Mouse (Mus musculus) cerebellum, adult 2 months (tissue): Measurements from ENCODE around the gene Cfd. TPM values are rescaled to one million over a fixed set of nuclear protein-coding genes. Genes with fewer than 3 reads are reported as not detected.

Source experiments
- DNase-seq, 2 experiments: peaks; one replicate each; pipeline ENCODE4 v3.0.0; 2021
- H3K27ac ChIP-seq: fragments of 200-500 bp; 2 replicates; pipeline ENCODE4 v1.5.1; 2012; ENCODE audit warnings: low read length, control low read depth, inconsistent platforms; ENCODE audit not compliant: insufficient read depth
- H3K27me3 ChIP-seq: fragments of 200-500 bp; 2 replicates; pipeline ENCODE4 v1.6.1; 2012; ENCODE audit warnings: inconsistent platforms, mild to moderate bottlenecking, low read length, moderate library complexity; ENCODE audit not compliant: control insufficient read depth, insufficient read depth
- H3K4me1 ChIP-seq: fragments of 200-500 bp; 2 replicates; pipeline ENCODE4 v1.6.1; 2011; ENCODE audit warnings: low read length; ENCODE audit not compliant: control insufficient read depth, insufficient read depth
- H3K4me3 ChIP-seq: fragments of 200-500 bp; replicated peaks from 2 replicates; pipeline ENCODE3; 2011; ENCODE audit warnings: mild to moderate bottlenecking, low read depth, low read length, control low read depth; ENCODE audit not compliant: insufficient read depth
- CTCF ChIP-seq: fragments of 200-500 bp; IDR thresholded peaks from 2 replicates; pipeline ENCODE4 v1.5.1; 2011; ENCODE audit warnings: low read depth, mild to moderate bottlenecking, control low read depth, low read length, moderate library complexity, borderline replicate concordance; ENCODE audit not compliant: insufficient read depth
- POLR2A ChIP-seq: fragments of 200-500 bp; IDR thresholded peaks from 2 replicates; pipeline ENCODE4 v1.6.1; 2011; ENCODE audit warnings: low read length, control low read depth, borderline replicate concordance; ENCODE audit not compliant: insufficient read depth
- WGBS: fragments of 180-500 bp; shearing (Covaris S2); methylation state at CpG from one replicate; pipeline ENCODE4 v1.1.7; 2018; 5-methylcytosine and 5-hydroxymethylcytosine counted together
- polyA plus RNA-seq: library from polyadenylated mRNA; depleted of rRNA; stranded (reverse); fragments of >200 nt; gene quantifications from 2 replicates; pipeline ENCODE4 v1.2.3, GENCODE M21; 2012

Cfd gene
- polyA plus RNA-seq, 1 experiment, result 0.29 TPM

DNA sequence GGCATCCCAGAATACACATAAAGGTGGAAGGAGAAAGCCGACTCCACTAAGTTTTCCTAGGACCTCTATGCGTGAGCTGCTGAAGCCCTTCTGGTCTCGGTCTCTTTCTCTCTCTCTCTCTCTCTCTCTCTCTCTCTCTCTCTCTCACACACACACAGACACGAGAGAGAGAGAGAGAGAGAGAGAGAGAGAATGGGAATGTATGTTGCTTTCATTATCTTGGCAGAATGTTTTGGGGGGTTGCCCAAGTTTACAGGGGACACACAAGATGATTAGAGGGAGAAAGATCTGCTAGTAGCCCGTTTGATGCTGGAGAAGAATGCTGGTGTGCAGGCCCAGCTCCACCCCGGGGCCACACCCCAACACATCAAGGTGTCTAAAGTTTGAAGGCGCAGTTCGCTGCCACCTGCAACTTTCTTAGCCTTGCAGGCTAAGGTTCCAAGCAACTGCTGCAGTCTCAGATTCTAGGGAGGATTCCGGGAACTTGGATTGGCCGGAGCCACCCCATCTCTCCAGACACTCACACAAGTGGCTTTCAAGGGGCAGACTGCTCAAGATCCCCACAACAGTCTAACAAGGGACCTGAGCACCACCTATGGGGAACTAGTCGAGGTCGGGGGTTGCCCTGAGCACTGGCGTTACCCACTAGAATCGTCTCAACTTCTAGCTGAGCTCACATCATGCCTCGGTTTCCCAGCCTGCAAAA, 35.3 kb downstream of the Cfd start:
- peaks cover 23% of the 10 kb centered on the region for H3K4me1 ChIP-seq

DNA sequence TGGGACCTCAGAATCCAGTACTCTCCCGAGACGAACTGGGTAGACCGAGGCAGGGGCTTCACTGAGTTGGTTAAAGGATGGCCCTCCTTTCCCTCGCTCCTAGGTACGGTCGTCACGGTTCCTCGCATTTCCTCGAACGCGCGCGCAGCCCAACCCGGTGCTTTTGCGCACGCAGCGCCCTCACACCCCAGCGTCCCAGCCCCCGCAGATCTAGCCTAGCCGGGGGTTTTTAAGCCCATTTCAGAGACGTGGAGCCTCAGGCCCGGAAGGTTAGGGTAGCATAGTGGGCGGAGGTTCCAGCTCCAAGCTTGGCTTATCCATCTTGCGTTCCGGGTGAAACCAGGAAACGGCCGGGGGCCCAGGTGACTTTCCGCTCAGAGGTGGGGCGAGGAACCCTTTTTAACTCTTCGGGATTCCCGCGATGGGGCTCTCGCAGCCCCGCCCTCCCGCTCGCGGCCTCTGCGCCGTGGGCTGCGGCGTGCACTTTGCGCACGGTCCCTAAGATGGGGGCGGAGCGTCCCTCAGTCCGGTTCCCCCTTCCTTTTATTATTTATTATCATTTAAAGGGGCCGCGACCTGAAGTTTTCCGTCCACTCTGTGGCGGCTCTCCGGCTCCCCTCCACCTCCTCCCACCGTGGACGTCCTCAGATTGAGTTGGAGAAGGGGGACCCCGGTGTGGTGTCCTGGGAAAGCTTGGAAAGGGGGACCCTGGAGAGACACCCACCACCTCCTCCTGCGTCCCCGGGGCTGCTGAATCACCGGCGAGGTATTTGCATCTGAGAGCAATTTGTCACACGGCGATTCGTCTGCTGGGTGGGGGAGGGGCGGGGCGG, 36.1 kb downstream of the Cfd start, which contains the start of gene Arid3a:
Gene Arid3a, plus strand, starts transcription at position 553 of the 833 bp plus-strand sequence.
- WGBS, result under 1% methylated on average over 63 of the region's 63 CpGs
- no peak for TF ChIP-seq POLR2A
- no peak for TF ChIP-seq CTCF
- peak; percentile 90 to 92 for DNase-seq

More for the DNA sequence above, 35.3 kb downstream of the Cfd start:
- no peak for DNase-seq
- peak overlapping the region; percentile 67 for H3K4me3 ChIP-seq
- no peaks in the 10 kb centered on the region for H3K27me3 ChIP-seq
- no peak for TF ChIP-seq CTCF
- TF ChIP-seq POLR2A, result no peak
- peak overlapping the region; percentile 72 for H3K27ac ChIP-seq
- 7% methylated on average over 15 of the region's 15 CpGs for WGBS

DNA sequence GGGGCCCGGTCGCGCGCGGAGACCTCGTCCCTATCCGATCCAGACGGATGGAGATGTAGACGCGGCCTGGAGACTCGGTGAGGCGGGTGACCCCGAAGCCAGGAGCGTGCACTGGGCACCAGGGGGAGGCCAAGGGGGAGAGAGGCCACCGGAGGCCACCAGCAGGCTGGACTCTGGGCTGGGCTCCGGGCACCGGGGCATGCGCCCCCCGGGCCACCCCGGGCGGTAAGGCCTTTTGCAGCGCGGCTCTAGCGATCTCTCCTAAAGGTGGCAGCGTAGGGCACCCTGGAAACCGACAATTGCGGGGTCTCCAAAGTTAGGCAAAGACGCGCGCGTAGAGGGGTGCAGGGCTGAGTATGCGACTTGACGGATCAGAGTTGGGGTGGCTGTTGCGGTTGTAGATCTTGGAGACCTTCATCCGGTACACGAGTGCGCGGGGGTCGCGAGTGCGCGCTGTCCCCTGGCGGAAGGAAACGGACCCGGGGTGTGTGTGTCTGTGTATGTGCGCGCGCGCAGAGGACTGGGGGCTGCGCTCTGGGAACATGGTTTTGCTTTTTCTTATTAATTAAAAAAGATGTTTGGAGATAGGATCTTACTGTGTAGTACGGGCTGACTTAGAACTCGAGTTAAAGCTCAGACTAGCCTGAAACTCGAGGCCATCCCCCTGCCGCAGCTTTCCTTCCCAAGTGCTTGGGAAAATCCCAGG, 36.8 kb downstream of the Cfd start:
- Histone ChIP-seq H3K27me3 (no peaks in the 10 kb centered on the region), H3K27ac (peak overlapping the region; percentile 11), H3K4me1 (peaks cover 38% of the 10 kb centered on the region), H3K4me3 (peak overlapping the region; percentile 67)
- peak; percentile 63 to 73 for DNase-seq
- WGBS, result under 1% methylated on average over 54 of the region's 54 CpGs
- TF ChIP-seq POLR2A (no peak), CTCF (no peak)

More for the DNA sequence above, 36.1 kb downstream of the Cfd start, which contains the start of gene Arid3a:
- H3K4me1 ChIP-seq, result peaks cover 30% of the 10 kb centered on the region
- H3K27ac ChIP-seq, result peak within 1 kb of the TSS; percentile 74
- no peaks in the 10 kb centered on the region for H3K27me3 ChIP-seq
- H3K4me3 ChIP-seq, result peak within 1 kb of the TSS; percentile 67

DNA sequence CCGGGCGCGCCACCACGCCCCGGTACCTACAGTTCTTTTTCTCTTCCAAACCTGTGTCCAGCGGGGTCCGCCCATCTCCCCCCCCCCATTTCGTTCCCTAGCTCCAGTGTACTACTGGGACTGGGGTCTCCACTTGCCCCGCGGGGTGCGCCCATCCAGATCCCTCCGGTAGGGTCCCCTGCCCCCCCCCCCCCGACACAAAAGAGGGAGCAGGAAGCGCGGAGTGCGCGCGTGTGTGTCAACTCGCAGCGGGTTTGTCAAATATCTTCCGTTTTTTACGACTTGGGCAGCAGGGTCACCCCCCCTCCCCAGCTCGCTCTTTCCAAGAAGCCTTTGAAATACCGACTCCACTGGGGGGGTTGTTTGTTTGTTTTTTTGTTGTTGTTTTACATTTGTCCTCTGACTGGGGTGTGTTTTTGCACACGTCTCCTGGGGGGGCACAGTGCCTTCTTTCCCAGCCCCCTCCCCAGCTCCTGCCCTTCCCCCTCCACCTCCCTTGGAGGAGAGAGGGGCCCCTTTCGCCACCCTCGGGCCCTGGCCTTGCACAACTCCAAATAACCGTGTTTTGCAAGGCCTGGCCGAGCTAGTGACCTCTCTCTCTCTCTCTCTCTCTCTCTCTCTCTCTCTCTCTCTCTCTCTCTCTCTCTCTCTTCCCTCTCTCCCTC, 37.5 kb downstream of the Cfd start:
- Histone ChIP-seq H3K27ac (peak overlapping the region; percentile 11; the same call in 1 of the 2 replicates), H3K4me1 (peaks cover 45% of the 10 kb centered on the region)
- WGBS, result 2% methylated on average over 29 of the region's 29 CpGs

DNA sequence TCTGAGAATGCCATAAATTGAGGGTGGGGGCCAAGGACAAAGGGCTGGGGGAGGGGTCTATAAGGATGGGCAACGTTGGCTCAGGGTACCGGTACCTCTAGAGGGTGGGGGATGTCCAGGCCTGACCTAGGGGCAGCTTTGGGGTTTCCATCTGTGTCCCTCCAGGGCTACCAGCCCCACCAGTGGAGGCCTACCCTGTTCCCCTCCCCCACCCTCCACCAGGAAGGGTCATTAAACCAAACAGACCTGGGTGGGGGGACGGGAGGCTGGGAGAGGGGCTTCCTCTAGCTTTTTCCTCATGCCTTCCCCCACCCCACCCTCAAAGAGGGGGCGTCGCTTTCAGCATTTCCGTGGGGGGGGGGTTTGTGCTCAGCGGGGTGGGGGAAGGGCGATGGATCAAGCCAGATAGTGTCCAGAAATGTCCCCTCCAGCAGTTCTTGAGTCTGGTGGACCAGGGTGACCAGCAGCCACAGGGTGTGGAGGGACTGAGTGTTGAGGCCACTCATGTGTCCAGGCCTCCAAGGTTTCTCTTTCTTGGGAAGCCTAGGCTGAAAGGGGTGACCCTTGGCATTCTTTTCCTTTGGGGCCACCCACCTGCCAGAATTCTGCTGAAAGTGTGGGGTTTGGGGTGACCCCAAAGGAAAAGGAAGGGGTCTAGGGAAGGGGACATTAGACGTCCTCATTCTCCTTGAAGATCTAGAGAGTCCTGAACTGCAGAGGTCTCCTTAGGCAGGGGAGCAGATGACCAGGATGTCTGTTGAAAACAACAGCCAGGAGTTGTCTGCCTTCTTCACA, 38.5 kb downstream of the Cfd start:
- 39% methylated on average over 9 of the region's 9 CpGs for whole genome bisulfite sequencing
- TF ChIP-seq CTCF (no peak), POLR2A (no peak)
- Histone ChIP-seq H3K27ac (no peak overlapping the region), H3K27me3 (no peaks in the 10 kb centered on the region), H3K4me1 (peaks cover 54% of the 10 kb centered on the region), H3K4me3 (peak overlapping the region; percentile 4)
- no peak for DNase-seq

More for the DNA sequence above, 37.5 kb downstream of the Cfd start:
- peak overlapping the region; percentile 67 for H3K4me3 ChIP-seq
- no peaks in the 10 kb centered on the region for H3K27me3 ChIP-seq
- DNase-seq, result peak in 1 of 2 experiments; percentile 41
- TF ChIP-seq CTCF (no peak), POLR2A (no peak)

DNA sequence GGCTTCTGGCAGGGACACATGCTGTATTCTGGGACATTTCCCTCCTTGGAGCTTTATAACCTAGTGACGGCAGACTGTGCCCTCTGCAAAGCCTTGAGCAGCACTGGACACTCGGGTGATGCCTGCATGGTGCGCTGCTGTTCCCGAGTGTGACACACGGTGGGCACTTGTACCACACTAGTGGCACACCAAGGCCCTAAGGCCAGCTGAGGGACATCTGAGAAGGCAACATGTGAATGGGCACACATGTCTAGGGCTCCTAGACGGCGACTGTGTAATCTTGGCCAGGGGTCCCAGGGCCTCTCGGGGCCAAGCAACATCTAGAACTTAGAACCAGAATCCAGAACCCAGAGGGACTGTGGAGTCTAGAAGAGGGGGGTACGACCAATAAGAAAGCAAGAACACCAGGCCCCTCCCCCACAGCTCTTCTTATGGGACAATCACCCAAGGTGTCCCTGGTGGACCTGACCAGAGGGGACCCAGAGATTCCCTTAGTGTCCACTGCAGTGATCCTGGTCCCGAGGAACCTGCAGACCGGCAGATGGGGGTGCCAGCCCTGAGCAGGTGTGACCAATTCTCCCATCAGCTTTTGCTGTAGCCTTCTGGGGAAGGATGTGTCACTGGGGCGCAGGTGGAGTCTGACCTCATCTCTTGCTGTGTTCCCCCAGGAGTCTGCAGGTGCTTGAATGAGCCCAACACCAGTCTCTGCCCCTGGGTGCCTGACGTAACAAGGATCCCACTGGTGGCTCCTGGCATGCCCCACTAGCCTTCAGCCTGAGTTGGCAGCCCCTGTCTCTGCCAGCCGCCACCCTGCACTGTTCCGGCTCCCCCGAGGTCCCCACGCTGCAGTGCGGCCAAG, 39.5 kb downstream of the Cfd start:
- H3K4me1 ChIP-seq, result peaks cover 65% of the 10 kb centered on the region
- WGBS, result 33% methylated on average over 18 of the region's 18 CpGs
- DNase-seq, result peak in 1 of 2 experiments; percentile 32
- H3K4me3 ChIP-seq, result no peak overlapping the region
- H3K27ac ChIP-seq, result no peak overlapping the region
- H3K27me3 ChIP-seq, result no peaks in the 10 kb centered on the region
- TF ChIP-seq POLR2A, result no peak
